Mouse (Mus musculus) heart, postnatal 25 days (tissue): ENCODE results near the gene Mark1. TPM values are rescaled to one million over a fixed set of nuclear protein-coding genes. Genes with fewer than 3 reads are reported as not detected.

Source experiments
- DNase-seq: peaks from one replicate; pipeline ENCODE4 v3.0.0; 2022; ENCODE audit warnings: low spot score
- intact Hi-C: fragments of 180-260 bp; cut with DNase I; formaldehyde crosslinking; loops from one replicate; pipeline ENCODE4 v1.15.1; 2025
- total RNA-seq, 2 experiments: library from RNA; stranded (reverse); gene quantifications; 2 replicates each; pipeline ENCODE4 v1.2.3; 2021

Gene Mark1
- total RNA-seq, 2 experiments from 2014 or later: 7.0 to 7.6 TPM

DNA sequence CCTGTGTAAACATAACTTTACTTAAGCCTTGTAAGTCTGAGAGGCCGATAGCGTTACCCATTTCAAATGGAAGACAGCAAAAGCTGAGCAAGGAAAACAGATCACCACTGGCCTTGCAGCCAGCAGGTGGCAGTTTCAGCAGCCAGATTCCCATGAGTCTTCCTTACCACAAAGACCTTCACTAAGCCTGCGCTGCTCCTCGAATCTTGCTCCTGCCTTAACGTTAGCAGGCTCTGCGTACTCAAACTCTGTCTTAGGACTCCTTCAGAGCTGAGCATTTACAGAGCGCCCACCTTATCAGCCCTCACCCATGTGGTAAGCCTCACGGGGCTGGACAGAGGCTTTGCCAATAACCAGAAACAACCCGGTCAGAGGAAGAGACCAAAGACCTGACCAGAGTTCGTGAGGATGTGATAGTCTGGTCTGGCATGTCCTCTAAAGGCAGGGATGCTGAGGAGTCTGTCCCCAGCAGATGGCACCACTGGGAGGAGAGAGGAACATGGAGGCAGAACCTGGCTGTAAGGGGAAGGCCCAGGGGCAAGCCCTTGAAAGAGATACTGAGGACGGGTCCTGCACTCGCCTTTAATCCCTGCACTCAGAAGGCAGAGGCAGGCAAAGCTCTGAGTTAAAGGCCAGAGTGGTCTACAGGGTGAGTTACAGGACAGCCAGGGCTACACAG, 33.5 kb downstream of the Mark1 start:
- intact Hi-C loops: loop anchor here (1.0 kb wide), 1 partner anchor 227 kb away; no protein-coding TSS in a partner anchor
- DNase-seq: peak; percentile 14

- no peak for DNase-seq
- intact Hi-C loops: no loop called here
Measured at GRCm38 (mm10) chr1:184963121-184963693, 36.2 kb downstream of the Mark1 start.

DNA sequence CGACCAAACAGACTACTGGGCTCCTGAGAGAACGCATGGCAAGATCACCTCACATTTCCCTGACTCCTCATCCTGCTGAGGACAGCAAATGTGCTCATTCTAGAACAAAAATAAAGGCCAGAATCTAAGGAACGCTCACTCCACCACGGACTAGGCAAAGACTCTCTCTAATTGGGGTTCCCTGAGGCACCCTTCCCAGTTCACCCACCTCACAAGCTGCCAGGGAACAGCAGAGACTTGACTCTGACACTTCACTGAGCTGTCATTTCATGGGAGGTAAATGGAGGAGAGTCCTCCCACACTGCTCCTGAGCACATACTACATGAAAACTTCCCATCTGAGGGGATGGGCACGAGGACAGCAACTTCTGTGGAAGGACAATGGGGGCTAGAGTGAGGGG, 37.5 kb downstream of the Mark1 start:
- intact Hi-C loops: no loop called here
- DNase-seq: no peak

GRCm38 (mm10) chr1:184958818-184959217, 40.6 kb downstream of the Mark1 start:
- intact Hi-C loops: no loop called here
- no peak for DNase-seq

DNA sequence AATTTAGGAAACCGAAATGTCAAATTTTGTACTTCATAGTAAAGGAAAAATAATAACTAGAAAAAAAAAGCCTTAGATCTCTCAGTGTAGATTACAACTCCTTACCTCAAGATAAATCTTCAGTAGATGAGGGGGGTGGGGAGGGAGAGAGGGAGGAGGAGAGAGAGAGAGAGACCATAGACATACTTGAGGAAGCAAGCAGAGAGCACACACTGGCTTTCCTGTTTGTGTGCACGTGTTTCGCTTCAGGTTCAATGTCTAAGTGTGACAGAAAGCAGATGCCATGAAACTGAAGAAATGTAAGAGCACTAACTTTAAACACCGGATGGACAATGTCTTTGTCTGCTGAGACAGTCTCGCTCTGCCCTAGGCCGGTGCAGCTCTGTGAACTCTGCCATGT, 41.0 kb downstream of the Mark1 start:
- DNase-seq: no peak
- intact Hi-C loops: no loop called here

DNA sequence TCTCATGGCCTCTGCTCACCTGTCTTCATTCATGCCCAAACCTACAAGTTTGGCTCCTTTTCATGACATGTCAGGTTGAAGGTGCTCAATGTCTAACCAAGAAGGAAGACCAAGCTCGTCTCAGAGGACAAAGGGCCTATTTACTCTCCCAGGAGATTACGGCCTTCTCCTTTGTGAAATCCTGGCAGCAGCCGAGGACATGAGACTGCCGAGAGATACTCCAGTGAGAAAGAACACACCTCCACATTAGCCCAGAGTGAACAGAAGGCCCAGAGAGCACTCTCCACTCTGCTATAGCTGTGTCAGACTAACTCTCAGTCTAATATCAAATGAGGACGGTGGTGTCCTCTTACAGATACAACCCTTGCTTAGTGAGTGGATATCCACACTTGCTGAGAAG, 47.6 kb downstream of the Mark1 start:
- intact Hi-C loops: no loop called here
- DNase-seq: no peak

- no peak for DNase-seq
Measured at GRCm38 (mm10) chr1:184951057-184951456, 48.3 kb downstream of the Mark1 start.

DNA sequence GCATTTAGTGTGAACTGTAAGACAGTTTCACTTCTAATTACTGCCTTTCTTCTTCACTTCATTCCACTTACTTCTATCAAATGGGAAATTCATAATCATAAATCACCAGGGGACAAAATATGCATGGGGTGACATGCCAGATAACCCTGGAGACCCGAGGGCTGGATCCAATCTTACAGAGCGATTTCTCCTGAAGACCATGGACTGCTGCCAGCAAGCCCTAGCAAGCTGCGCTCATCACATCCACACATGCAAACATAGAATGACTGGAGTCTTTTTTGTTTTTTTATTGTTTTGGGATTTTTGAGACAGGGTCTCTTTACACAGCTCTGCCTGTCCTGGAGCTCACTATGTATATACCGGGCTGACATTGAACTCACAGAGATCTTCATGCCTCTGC, 61.3 kb downstream of the Mark1 start:
- intact Hi-C loops: no loop called here
- no peak for DNase-seq

More at GRCm38 (mm10) chr1:184951057-184951456, 48.3 kb downstream of the Mark1 start:
- intact Hi-C loops: no loop called here

DNA sequence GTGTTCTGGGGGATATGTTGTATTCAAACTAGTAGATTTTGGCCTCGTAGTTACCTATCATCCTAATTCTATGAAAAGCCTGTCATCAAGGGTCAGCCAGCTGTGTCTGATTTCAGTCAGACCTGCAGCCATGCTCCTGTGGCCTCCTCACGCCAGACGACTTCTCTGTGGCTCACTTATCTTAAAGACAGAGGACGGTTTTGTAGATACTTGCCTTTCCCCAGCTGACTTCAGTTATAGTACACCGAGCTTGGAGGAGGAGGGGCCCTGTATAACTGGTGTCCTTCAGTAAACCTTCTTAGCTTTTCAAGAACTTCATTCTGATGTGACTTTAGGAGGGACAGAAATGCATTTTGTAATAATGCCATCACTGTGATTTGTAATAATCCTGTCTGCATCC, 63.4 kb downstream of the Mark1 start:
- DNase-seq: no peak
- intact Hi-C loops: no loop called here

- no peak for DNase-seq
Measured at GRCm38 (mm10) chr1:184935490-184935889, 63.9 kb downstream of the Mark1 start.

DNA sequence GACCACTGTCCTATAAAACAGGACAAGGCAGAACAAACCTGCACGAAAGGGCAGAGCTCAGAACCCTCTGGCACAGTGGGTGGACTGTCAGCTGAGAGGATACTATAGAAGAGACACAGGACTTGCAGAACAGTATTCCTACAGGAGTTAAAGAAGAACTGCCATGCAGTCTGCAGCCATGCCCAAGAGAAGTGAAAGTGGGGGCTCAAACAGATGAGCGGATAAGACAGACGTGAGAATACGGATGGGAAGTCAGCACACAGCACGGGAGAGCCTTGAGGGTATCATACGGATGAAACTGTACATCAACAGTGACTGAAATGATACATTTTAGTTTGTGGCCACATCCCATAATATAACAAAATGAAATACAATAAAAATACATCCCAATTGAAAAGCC, 68.3 kb downstream of the Mark1 start:
- DNase-seq: no peak
- intact Hi-C loops: no loop called here

More at GRCm38 (mm10) chr1:184935490-184935889, 63.9 kb downstream of the Mark1 start:
- intact Hi-C loops: no loop called here

- intact Hi-C loops: no loop called here
Measured at GRCm38 (mm10) chr1:184928382-184928781, 71.0 kb downstream of the Mark1 start.

GRCm38 (mm10) chr1:184927911-184928310, 71.5 kb downstream of the Mark1 start:
- no peak for DNase-seq
- intact Hi-C loops: no loop called here

More at GRCm38 (mm10) chr1:184928382-184928781, 71.0 kb downstream of the Mark1 start:
- no peak for DNase-seq

GRCm38 (mm10) chr1:184922824-184923223, 76.5 kb downstream of the Mark1 start:
- intact Hi-C loops: no loop called here
- no peak for DNase-seq

- intact Hi-C loops: no loop called here
- DNase-seq: no peak
Measured at GRCm38 (mm10) chr1:184920057-184920456, 79.3 kb downstream of the Mark1 start.

DNA sequence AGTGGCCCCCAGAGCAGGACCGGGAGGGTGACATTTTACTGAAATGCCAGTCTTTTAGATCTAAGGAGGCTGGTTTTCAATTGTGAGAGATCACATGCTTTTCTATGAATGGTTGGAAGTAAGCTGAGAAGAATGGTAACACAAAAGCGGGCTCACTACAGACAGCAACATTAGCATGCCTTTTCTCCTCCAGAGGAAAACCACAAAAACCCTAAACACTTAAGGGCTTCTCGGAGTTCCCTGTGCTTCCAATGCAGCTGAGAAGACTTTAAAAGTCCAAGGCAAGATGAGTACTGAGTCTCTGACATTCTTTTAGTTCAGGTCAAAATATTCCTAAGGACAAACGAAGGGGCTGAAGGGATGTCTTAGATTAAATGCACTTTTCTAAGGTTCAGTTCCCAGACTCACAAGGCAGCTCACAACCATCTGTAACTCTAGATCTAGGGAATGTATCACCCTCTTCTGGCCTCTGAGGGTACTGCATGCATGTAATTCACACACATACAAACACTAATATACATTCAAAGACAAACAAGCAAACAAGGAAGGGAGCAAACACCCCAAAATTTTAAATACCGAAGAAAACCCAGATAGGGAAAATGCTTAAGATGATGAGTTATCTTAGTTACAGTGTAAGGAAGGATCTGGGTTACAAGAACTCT, 81.0 kb downstream of the Mark1 start:
- no peak for DNase-seq
- intact Hi-C loops: no loop called here

GRCm38 (mm10) chr1:184912336-184912735, 87.0 kb downstream of the Mark1 start:
- intact Hi-C loops: no loop called here
- DNase-seq: no peak

GRCm38 (mm10) chr1:184911861-184912260, 87.5 kb downstream of the Mark1 start:
- intact Hi-C loops: no loop called here
- DNase-seq: no peak

GRCm38 (mm10) chr1:184908558-184908957, 90.8 kb downstream of the Mark1 start:
- intact Hi-C loops: no loop called here
- DNase-seq: no peak

- DNase-seq: no peak
- intact Hi-C loops: no loop called here
Measured at GRCm38 (mm10) chr1:184905904-184906745, 93.2 kb downstream of the Mark1 start.
